Mouse (Mus musculus) c-Kit-positive CD71-positive TER-119-positive erythroid progenitor cells, embryonic 14.5 days (primary cell): Measurements from ENCODE around the gene Trak1.

Experiments used
- DNase-seq: peaks from one replicate; pipeline ENCODE4 v3.0.0-alpha.2; 2013; ENCODE audit warnings: low spot score

The Trak1 gene

GRCm38 (mm10) chr9:121371946-121372646, 74.8 kb downstream of the Trak1 start:
- no peak for DNase-seq

GRCm38 (mm10) chr9:121373107-121373506, 75.8 kb downstream of the Trak1 start:
- DNase-seq = no peak

- DNase-seq = no peak
These were observed 76.2 kb downstream of the Trak1 start for GRCm38 (mm10) chr9:121373512-121373911.

GRCm38 (mm10) chr9:121374076-121374863, 77.0 kb downstream of the Trak1 start:
- peak; percentile 58 for DNase-seq

GRCm38 (mm10) chr9:121374864-121375255, 77.6 kb downstream of the Trak1 start:
- DNase-seq = no peak

- no peak for DNase-seq
These were observed 78.8 kb downstream of the Trak1 start for GRCm38 (mm10) chr9:121376094-121376493.

GRCm38 (mm10) chr9:121380310-121380920, 83.1 kb downstream of the Trak1 start:
- DNase-seq = no peak

- no peak for DNase-seq
These were observed 84.5 kb downstream of the Trak1 start for GRCm38 (mm10) chr9:121381678-121382297.

GRCm38 (mm10) chr9:121382568-121382967, 85.3 kb downstream of the Trak1 start:
- no peak for DNase-seq

- DNase-seq = no peak
These were observed 85.9 kb downstream of the Trak1 start for GRCm38 (mm10) chr9:121383180-121383586.

- DNase-seq = peak; percentile 30
These were observed 87.3 kb downstream of the Trak1 start for GRCm38 (mm10) chr9:121384620-121385019.

GRCm38 (mm10) chr9:121385091-121385748, 87.9 kb downstream of the Trak1 start:
- peak; percentile 79 for DNase-seq

- DNase-seq = no peak
These were observed 88.5 kb downstream of the Trak1 start for GRCm38 (mm10) chr9:121385749-121386350.

GRCm38 (mm10) chr9:121387539-121388272, 90.4 kb downstream of the Trak1 start:
- no peak for DNase-seq

- DNase-seq = no peak
These were observed 91.1 kb downstream of the Trak1 start for GRCm38 (mm10) chr9:121388273-121388931.

- no peak for DNase-seq
These were observed 92.0 kb downstream of the Trak1 start for GRCm38 (mm10) chr9:121389258-121389657.

- DNase-seq = no peak
These were observed 94.6 kb downstream of the Trak1 start for GRCm38 (mm10) chr9:121391898-121392297.

- DNase-seq = peak; percentile 62
These were observed 95.1 kb downstream of the Trak1 start for GRCm38 (mm10) chr9:121392427-121392826.

- DNase-seq = no peak
These were observed 95.8 kb downstream of the Trak1 start for GRCm38 (mm10) chr9:121393104-121393503.

- no peak for DNase-seq
These were observed 97.6 kb downstream of the Trak1 start for GRCm38 (mm10) chr9:121394882-121395281.
